Mouse (Mus musculus) heart, postnatal 0 days (tissue): ENCODE measurements at regions not wholly inside any gene's neighbourhood (a gene's known extent, or its start where the extent isn't known, plus 50 kb on each side); places are given as distances from the start of the nearest gene placed in this dataset.

ENCODE experiments used
- CTCF ChIP-seq: IDR thresholded peaks from 2 replicates; pipeline ENCODE4 v1.5.1; 2016; ENCODE audit warnings: antibody characterized with exemption, control low read depth, low read depth
- EP300 ChIP-seq: IDR thresholded peaks from 2 replicates; pipeline ENCODE4 v1.6.1; 2016; ENCODE audit warnings: antibody characterized with exemption, low read depth

DNA sequence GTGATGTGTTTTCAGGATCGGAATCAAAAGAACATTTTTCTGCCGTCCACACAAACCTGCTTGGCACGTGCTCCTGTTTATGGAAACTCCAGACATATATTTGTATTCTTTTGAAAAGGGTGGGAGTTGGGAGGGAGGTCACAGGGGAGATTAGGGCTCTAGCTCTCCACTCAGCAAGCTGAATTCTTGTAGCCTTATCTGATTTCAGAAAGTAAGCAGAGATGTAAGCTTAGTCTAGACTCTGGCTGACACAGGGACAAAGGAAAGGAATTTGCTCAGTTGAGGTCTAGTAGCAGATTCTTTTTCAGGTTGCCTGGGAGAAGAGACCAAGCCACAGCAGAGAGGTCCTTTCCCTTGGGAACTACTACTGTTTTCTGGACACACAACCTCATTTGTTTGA lies 253.1 kb downstream of the Map2k6 start:
- TF ChIP-seq CTCF: no peak
- TF ChIP-seq EP300: no peak
